Mouse (Mus musculus) cerebellum, adult 2 months (tissue): Measurements from ENCODE around the gene Ybx2. TPM values are rescaled to one million over a fixed set of nuclear protein-coding genes. Genes with fewer than 3 reads are reported as not detected.

Source experiments
- DNase-seq, 2 experiments: peaks; one replicate each; pipeline ENCODE4 v3.0.0; 2021
- H3K27ac ChIP-seq: fragments of 200-500 bp; 2 replicates; pipeline ENCODE4 v1.5.1; 2012; ENCODE audit warnings: low read length, control low read depth, inconsistent platforms; ENCODE audit not compliant: insufficient read depth
- H3K27me3 ChIP-seq: fragments of 200-500 bp; 2 replicates; pipeline ENCODE4 v1.6.1; 2012; ENCODE audit warnings: inconsistent platforms, mild to moderate bottlenecking, low read length, moderate library complexity; ENCODE audit not compliant: control insufficient read depth, insufficient read depth
- H3K4me1 ChIP-seq: fragments of 200-500 bp; 2 replicates; pipeline ENCODE4 v1.6.1; 2011; ENCODE audit warnings: low read length; ENCODE audit not compliant: control insufficient read depth, insufficient read depth
- H3K4me3 ChIP-seq: fragments of 200-500 bp; replicated peaks from 2 replicates; pipeline ENCODE3; 2011; ENCODE audit warnings: mild to moderate bottlenecking, low read depth, low read length, control low read depth; ENCODE audit not compliant: insufficient read depth
- CTCF ChIP-seq: fragments of 200-500 bp; IDR thresholded peaks from 2 replicates; pipeline ENCODE4 v1.5.1; 2011; ENCODE audit warnings: low read depth, mild to moderate bottlenecking, control low read depth, low read length, moderate library complexity, borderline replicate concordance; ENCODE audit not compliant: insufficient read depth
- POLR2A ChIP-seq: fragments of 200-500 bp; IDR thresholded peaks from 2 replicates; pipeline ENCODE4 v1.6.1; 2011; ENCODE audit warnings: low read length, control low read depth, borderline replicate concordance; ENCODE audit not compliant: insufficient read depth
- WGBS: fragments of 180-500 bp; shearing (Covaris S2); methylation state at CpG from one replicate; pipeline ENCODE4 v1.1.7; 2018; 5-methylcytosine and 5-hydroxymethylcytosine counted together
- polyA plus RNA-seq: library from polyadenylated mRNA; depleted of rRNA; stranded (reverse); fragments of >200 nt; gene quantifications from 2 replicates; pipeline ENCODE4 v1.2.3, GENCODE M21; 2012; rRNA removed

Ybx2 gene
- polyA plus RNA-seq: 16.5 and 16.8 TPM in 2 replicates

DNA sequence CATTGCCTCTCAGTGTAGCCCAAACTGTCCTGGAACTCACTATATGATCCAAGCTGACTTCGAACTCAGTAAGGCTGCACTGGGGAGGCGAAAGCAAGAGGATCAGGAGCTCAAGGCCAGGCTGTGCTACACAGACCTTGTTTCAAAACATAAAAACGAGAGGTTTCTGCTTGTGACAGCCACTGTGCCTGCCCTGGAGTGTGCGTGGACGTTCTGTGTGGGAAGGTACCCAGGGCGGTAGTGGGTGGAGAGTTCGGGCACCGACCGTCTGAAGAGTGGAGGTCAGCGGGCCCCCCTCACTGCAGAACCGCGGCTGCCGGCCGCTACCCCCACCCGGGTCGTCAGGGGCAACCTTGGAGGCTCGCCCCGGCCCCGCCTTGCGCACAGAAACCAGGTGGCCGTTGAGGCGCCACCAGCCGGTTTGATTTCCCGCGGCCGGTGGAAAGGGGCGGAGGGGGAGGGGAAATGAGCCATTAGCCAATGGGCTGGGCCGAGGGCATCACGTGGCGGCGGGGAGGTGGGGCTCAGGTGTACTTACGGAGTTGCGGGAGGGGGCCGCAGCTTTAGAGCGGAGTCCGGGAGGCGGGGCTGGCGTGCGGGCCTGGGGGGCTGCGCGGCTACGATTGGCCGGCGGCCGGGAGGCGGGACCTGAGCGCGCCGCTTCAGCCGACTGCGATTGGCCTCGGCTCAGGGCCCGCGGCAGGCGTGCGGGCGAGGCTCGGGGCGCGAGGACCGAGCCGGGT is at the start of gene Ybx2:
Gene Ybx2 (plus strand): TSS at position 660 of the 743 bp plus-strand sequence.
- 2% methylated on average over 62 of the region's 62 CpGs for WGBS
- Histone ChIP-seq H3K4me1 (no peaks in the 10 kb centered on the region), H3K27ac (no peak within 1 kb of the TSS), H3K27me3 (no peaks in the 10 kb centered on the region), H3K4me3 (peak within 1 kb of the TSS; percentile 36)
- DNase-seq: peak; percentile 91 to 94
- TF ChIP-seq CTCF (no peak), POLR2A (no peak)

- WGBS: 71% methylated on average over 8 of the region's 8 CpGs
- no peak for DNase-seq
- no peak overlapping the region for H3K4me3 ChIP-seq
- H3K4me1 ChIP-seq: no peaks in the 10 kb centered on the region
- H3K27me3 ChIP-seq: no peaks in the 10 kb centered on the region
- TF ChIP-seq CTCF: no peak
- TF ChIP-seq POLR2A: no peak
- no peak overlapping the region for H3K27ac ChIP-seq
Measured at GRCm38 (mm10) chr11:69886907-69887635, 48.5 kb upstream of the Ybx2 start.

GRCm38 (mm10) chr11:69891482-69891881 is 44.1 kb upstream of the Ybx2 start:
- DNase-seq: no peak
- no peak overlapping the region for H3K4me3 ChIP-seq
- no peaks in the 10 kb centered on the region for H3K4me1 ChIP-seq
- H3K27ac ChIP-seq: no peak overlapping the region
- 36% methylated on average over 4 of the region's 4 CpGs for WGBS
- no peaks in the 10 kb centered on the region for H3K27me3 ChIP-seq
- TF ChIP-seq CTCF (no peak), POLR2A (no peak)

DNA sequence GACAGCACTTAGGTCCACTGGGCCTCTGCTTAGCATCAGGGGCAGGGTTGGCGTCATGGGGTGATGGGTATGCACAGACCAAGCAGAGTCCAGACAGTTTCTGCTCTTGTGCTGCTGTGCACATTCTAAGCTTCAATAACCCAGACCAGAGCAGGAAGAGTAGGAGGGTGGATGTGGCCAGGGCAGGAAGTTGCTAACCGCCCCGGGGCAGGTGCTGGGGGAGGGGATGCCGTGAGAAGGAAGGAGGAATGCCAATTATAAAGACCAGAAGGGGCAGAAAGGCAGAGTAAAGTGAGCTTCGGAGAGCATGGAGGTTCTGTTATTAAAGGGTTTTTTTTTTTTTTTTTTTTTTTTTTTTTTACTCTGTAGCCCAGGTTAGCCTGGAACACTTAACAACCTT is 40.9 kb upstream of the Ybx2 start:
- Histone ChIP-seq H3K27me3 (no peaks in the 10 kb centered on the region), H3K4me3 (no peak overlapping the region), H3K4me1 (no peaks in the 10 kb centered on the region), H3K27ac (no peak overlapping the region)
- 90% methylated on average over 5 of the region's 5 CpGs for WGBS
- TF ChIP-seq POLR2A (no peak), CTCF (no peak)
- DNase-seq: no peak

GRCm38 (mm10) chr11:69895291-69895690 is 40.3 kb upstream of the Ybx2 start, which contains the start of gene Acap1:
Acap1 (minus strand) TSS chr11:69895539.
- TF ChIP-seq CTCF (no peak), POLR2A (no peak)
- H3K27me3 ChIP-seq: no peaks in the 10 kb centered on the region
- H3K4me3 ChIP-seq: no peak within 1 kb of the TSS
- no peak for DNase-seq
- no peak within 1 kb of the TSS for H3K27ac ChIP-seq
- 76% methylated on average over 4 of the region's 4 CpGs for WGBS
- H3K4me1 ChIP-seq: no peaks in the 10 kb centered on the region

GRCm38 (mm10) chr11:69899870-69900269 is 35.7 kb upstream of the Ybx2 start:
- Histone ChIP-seq H3K4me1 (0 out of 2 replicates have a peak, but pooled peaks cover 6% of the 10 kb centered on the region), H3K27ac (no peak overlapping the region), H3K4me3 (no peak overlapping the region), H3K27me3 (no peaks in the 10 kb centered on the region)
- 6% methylated on average over 4 of the region's 4 CpGs for WGBS
- DNase-seq: no peak
- TF ChIP-seq POLR2A: no peak
- no peak for TF ChIP-seq CTCF

GRCm38 (mm10) chr11:69900471-69901405 is 34.9 kb upstream of the Ybx2 start, which contains the start of the genes 2810408A11Rik and Neurl4:
2810408A11Rik (minus strand) TSS chr11:69900987.
Neurl4 (plus strand) TSS chr11:69901072.
- under 1% methylated on average over 38 of the region's 38 CpGs for WGBS
- Histone ChIP-seq H3K4me1 (0 out of 2 replicates have a peak, but pooled peaks cover 6% of the 10 kb centered on the region), H3K4me3 (peak within 1 kb of the TSS; percentile 72), H3K27ac (peak within 1 kb of the TSS; percentile 65), H3K27me3 (no peaks in the 10 kb centered on the region)
- TF ChIP-seq CTCF (no peak), POLR2A (peak; percentile 75; the same call in 1 of the 2 replicates)
- DNase-seq: peak; percentile 90 to 95
